Mouse (Mus musculus) embryonic facial prominence, embryonic 15.5 days (tissue): Measurements from ENCODE around the gene Vmn2r14. TPM values are rescaled to one million over a fixed set of nuclear protein-coding genes. Genes with fewer than 3 reads are reported as not detected.
"Not testable (repeated sequence)": the region's sequence is repeated elsewhere in the genome, so short reads cannot be mapped to it uniquely, and the experiment has no call there.

ENCODE experiments used
- ATAC-seq: fragments of 200-750 bp; cut with Nextera tagmentation; 2 replicates; pipeline ENCODE4 v1.8.0; 2017; ENCODE audit warnings: low read depth, moderate TSS enrichment; ENCODE audit not compliant: insufficient number of reproducible peaks, low FRiP score, low TSS enrichment
- H3K27ac ChIP-seq: fragments of 300-500 bp; sonication (generic); replicated peaks from 2 replicates; pipeline ENCODE4 v1.5.1; 2015; ENCODE audit warnings: mild to moderate bottlenecking, inconsistent platforms
- H3K27me3 ChIP-seq: fragments of 300-500 bp; sonication (generic); 2 replicates; pipeline ENCODE4 v1.6.1; 2015; ENCODE audit warnings: inconsistent platforms
- H3K36me3 ChIP-seq: fragments of 300-500 bp; sonication (generic); 2 replicates; pipeline ENCODE4 v1.6.1; 2015; ENCODE audit warnings: mild to moderate bottlenecking, inconsistent platforms
- H3K4me1 ChIP-seq: fragments of 300-500 bp; sonication (generic); 2 replicates; pipeline ENCODE4 v1.6.1; 2015; ENCODE audit warnings: inconsistent platforms
- H3K4me2 ChIP-seq: fragments of 300-500 bp; sonication (generic); replicated peaks from 2 replicates; pipeline ENCODE4 v1.6.1; 2015; ENCODE audit warnings: mild to moderate bottlenecking, inconsistent platforms
- H3K4me3 ChIP-seq: fragments of 300-500 bp; sonication (generic); replicated peaks from 2 replicates; pipeline ENCODE4 v1.5.1; 2015; ENCODE audit warnings: mild to moderate bottlenecking, inconsistent platforms
- H3K9ac ChIP-seq: fragments of 300-500 bp; sonication (generic); 2 replicates; pipeline ENCODE4 v1.6.1; 2015; ENCODE audit warnings: inconsistent platforms
- H3K9me3 ChIP-seq: fragments of 300-500 bp; sonication (generic); replicated peaks from 2 replicates; pipeline ENCODE4 v1.6.1; 2016; ENCODE audit warnings: inconsistent platforms
- WGBS: fragments of 180-500 bp; shearing (Covaris S2); methylation state at CpG from one replicate; pipeline ENCODE4 v1.1.7; 2015; 5-methylcytosine and 5-hydroxymethylcytosine counted together
- polyA plus RNA-seq: library from polyadenylated mRNA; unstranded; fragments of >200 nt; fragmentation: Nextera tagmentation; extraction: Ambion mirVana; gene quantifications from 2 replicates; pipeline ENCODE4 v1.2.1, GENCODE M21; 2015

Gene Vmn2r14
- polyA plus RNA-seq, result not detected in 2 replicates

- Histone ChIP-seq H3K9me3 (no peaks in the 10 kb centered on the region), H3K36me3 (no peaks in the 10 kb centered on the region), H3K4me2 (no peak within 1 kb of the TSS), H3K27ac (no peak within 1 kb of the TSS), H3K9ac (no peak within 1 kb of the TSS), H3K4me1 (no peaks in the 10 kb centered on the region), H3K4me3 (no peak within 1 kb of the TSS), H3K27me3 (no peaks in the 10 kb centered on the region)
- WGBS, result 69% methylated on average over 3 of the region's 3 CpGs
- no peak for ATAC-seq
Observed at GRCm38 (mm10) chr5:109224608-109225007, at the start of gene Vmn2r14. Gene Vmn2r14 (minus strand): TSS chr5:109224708.

GRCm38 (mm10) chr5:109192099-109192498 is 32.4 kb downstream of the Vmn2r14 start, which contains the start of gene Vmn2r13:
Gene Vmn2r13 (minus strand): TSS chr5:109192199.
- not testable (repeated sequence) for H3K4me2 ChIP-seq, H3K36me3 ChIP-seq, H3K4me1 ChIP-seq, H3K27me3 ChIP-seq, ATAC-seq, H3K9ac ChIP-seq, H3K27ac ChIP-seq, H3K4me3 ChIP-seq, H3K9me3 ChIP-seq
- WGBS, result 46% methylated on average over 2 of the region's 2 CpGs

GRCm38 (mm10) chr5:109166851-109167250 is 57.7 kb downstream of the Vmn2r14 start:
- H3K4me1 ChIP-seq, result not testable (repeated sequence)

More at GRCm38 (mm10) chr5:109166851-109167250, 57.7 kb downstream of the Vmn2r14 start:
- not testable (repeated sequence) for H3K9me3 ChIP-seq, H3K36me3 ChIP-seq, H3K27ac ChIP-seq, ATAC-seq, H3K27me3 ChIP-seq, H3K4me2 ChIP-seq, H3K4me3 ChIP-seq, H3K9ac ChIP-seq
- WGBS, result 81% methylated on average over 4 of the region's 4 CpGs

Other genes starting within 250 kb of the Vmn2r14 start
- gene Vmn2r10, start 218.2 kb downstream of the Vmn2r14 start, polyA plus RNA-seq, result not detected in 2 replicates
- not detected in 2 replicates for gene Vmn2r11, start 165.1 kb downstream of the Vmn2r14 start, polyA plus RNA-seq
- gene Vmn2r12, start 126.8 kb downstream of the Vmn2r14 start, polyA plus RNA-seq, result not detected in 2 replicates
- gene Vmn2r13, start 32.5 kb downstream of the Vmn2r14 start, polyA plus RNA-seq, result not detected in 2 replicates
- not detected in 2 replicates for gene Vmn2r15, start 72.9 kb upstream of the Vmn2r14 start, polyA plus RNA-seq
- not detected in 2 replicates for gene Vmn2r16, start 105.5 kb upstream of the Vmn2r14 start, polyA plus RNA-seq
- gene Vmn2r17, start 195.0 kb upstream of the Vmn2r14 start, polyA plus RNA-seq, result 0.04 TPM in 1 of 2 replicates, not detected in the other